Mouse (Mus musculus) bone marrow macrophage, adult 2 months (primary cell): Measurements from ENCODE around the gene Fam71e1. TPM values are rescaled to one million over a fixed set of nuclear protein-coding genes. Genes with fewer than 3 reads are reported as not detected.

Source experiments
- H3K27ac ChIP-seq: 2 replicates; pipeline ENCODE4 v1.5.1; 2012; ENCODE audit warnings: low read depth, low read length; ENCODE audit not compliant: insufficient read depth
- H3K4me1 ChIP-seq: 2 replicates; pipeline ENCODE4 v1.6.1; 2012; ENCODE audit warnings: low read length; ENCODE audit not compliant: control insufficient read depth, insufficient read depth
- H3K4me3 ChIP-seq: 2 replicates; pipeline ENCODE4 v1.5.1; 2012; ENCODE audit warnings: mild to moderate bottlenecking, low read length, moderate library complexity; ENCODE audit not compliant: insufficient read depth
- CTCF ChIP-seq: IDR thresholded peaks from 2 replicates; pipeline ENCODE4 v1.5.1; 2012; ENCODE audit warnings: low read depth, mild to moderate bottlenecking, low read length, moderate library complexity
- POLR2A ChIP-seq: IDR thresholded peaks from 2 replicates; pipeline ENCODE4 v1.6.1; 2012; ENCODE audit warnings: mild to moderate bottlenecking, low read depth, low read length, borderline replicate concordance
- polyA plus RNA-seq: library from polyadenylated mRNA; stranded (reverse); fragments of >200 nt; gene quantifications from 2 replicates; pipeline ENCODE4 v1.2.4, GENCODE M21; 2012; ENCODE audit not compliant: missing spikeins, insufficient read depth, insufficient read length

Gene Fam71e1
- polyA plus RNA-seq, 1 experiment: 2.9 TPM

GRCm38 (mm10) chr7:44486927-44487575 lies 9.3 kb upstream of the Fam71e1 start:
- TF ChIP-seq CTCF (no peak), POLR2A (no peak)
- H3K4me1 ChIP-seq: no peaks in the 10 kb centered on the region
- H3K27ac ChIP-seq: no peak overlapping the region
- no peak overlapping the region for H3K4me3 ChIP-seq

- TF ChIP-seq POLR2A: no peak
- no peak overlapping the region for H3K27ac ChIP-seq
- no peaks in the 10 kb centered on the region for H3K4me1 ChIP-seq
- H3K4me3 ChIP-seq: no peak overlapping the region
Observed at GRCm38 (mm10) chr7:44487936-44488335, 8.4 kb upstream of the Fam71e1 start.

GRCm38 (mm10) chr7:44488545-44488944 lies 7.8 kb upstream of the Fam71e1 start:
- Histone ChIP-seq H3K4me1 (no peaks in the 10 kb centered on the region), H3K4me3 (no peak overlapping the region), H3K27ac (no peak overlapping the region)
- TF ChIP-seq POLR2A: no peak
- no peak for TF ChIP-seq CTCF

- no peak for TF ChIP-seq POLR2A
- no peak for TF ChIP-seq CTCF
- Histone ChIP-seq H3K4me1 (peaks cover 3% of the 10 kb centered on the region), H3K4me3 (no peak overlapping the region), H3K27ac (no peak overlapping the region)
Observed at GRCm38 (mm10) chr7:44490281-44490680, 6.1 kb upstream of the Fam71e1 start.

DNA sequence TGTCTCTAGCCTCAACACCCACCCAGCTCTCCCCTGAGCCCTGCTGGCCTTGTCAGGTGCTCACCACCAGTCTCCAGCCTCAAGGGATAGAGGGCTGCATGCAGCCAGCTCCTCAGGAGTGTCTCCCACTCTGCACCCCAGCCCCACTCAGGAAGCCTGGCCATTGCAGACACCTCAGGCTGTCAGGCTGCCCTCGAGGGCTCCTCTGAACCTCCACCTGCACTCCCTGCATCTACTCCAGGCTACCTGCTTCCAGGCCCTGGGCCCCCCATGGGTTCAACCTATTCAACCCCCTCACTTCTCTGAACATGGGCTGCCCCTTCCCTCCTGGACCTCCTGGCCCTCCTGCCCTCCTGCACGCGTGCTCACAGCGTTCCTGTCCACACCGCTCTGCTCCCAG lies 5.0 kb upstream of the Fam71e1 start:
- no peak for TF ChIP-seq CTCF
- TF ChIP-seq POLR2A: no peak
- Histone ChIP-seq H3K4me3 (no peak overlapping the region), H3K4me1 (peaks cover 6% of the 10 kb centered on the region), H3K27ac (no peak overlapping the region)

GRCm38 (mm10) chr7:44492166-44492826 lies 4.1 kb upstream of the Fam71e1 start:
- peaks cover 11% of the 10 kb centered on the region for H3K4me1 ChIP-seq
- no peak overlapping the region for H3K27ac ChIP-seq
- TF ChIP-seq CTCF (no peak), POLR2A (no peak)
- no peak overlapping the region for H3K4me3 ChIP-seq

- TF ChIP-seq POLR2A (no peak), CTCF (no peak)
- no peak overlapping the region for H3K4me3 ChIP-seq
- peaks cover 12% of the 10 kb centered on the region for H3K4me1 ChIP-seq
- no peak overlapping the region for H3K27ac ChIP-seq
Observed at GRCm38 (mm10) chr7:44494681-44495080, 1.7 kb upstream of the Fam71e1 start.

DNA sequence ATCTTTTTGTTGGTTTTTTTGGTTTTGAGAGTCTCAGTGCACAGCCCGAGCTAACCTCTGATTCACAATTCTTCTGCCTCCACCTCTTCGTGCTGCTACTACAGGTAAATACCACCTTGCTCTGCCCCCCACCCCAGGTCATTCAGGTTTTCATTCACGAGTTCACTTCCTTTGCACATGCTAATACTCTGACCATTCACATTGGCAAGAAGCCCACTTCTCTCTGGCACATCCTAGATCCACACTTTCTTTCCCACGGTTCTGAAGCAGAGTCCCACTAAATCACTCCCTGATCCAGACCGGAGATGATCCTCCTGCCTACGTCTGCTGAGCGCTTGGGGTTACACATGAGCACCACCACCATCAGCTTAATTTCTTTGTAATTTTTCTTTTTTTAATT lies 1.3 kb upstream of the Fam71e1 start:
- peak overlapping the region; percentile 88; the same call in 1 of the 2 replicates for H3K4me3 ChIP-seq
- TF ChIP-seq POLR2A: no peak
- TF ChIP-seq CTCF: no peak
- no peak overlapping the region for H3K27ac ChIP-seq
- peaks cover 12% of the 10 kb centered on the region for H3K4me1 ChIP-seq

- peaks cover 12% of the 10 kb centered on the region for H3K4me1 ChIP-seq
- TF ChIP-seq CTCF: no peak
- TF ChIP-seq POLR2A: no peak
- H3K4me3 ChIP-seq: peak overlapping the region; percentile 88
- 0 out of 2 replicates have a peak overlapping the region, but pooled peaks have one; percentile 22 for H3K27ac ChIP-seq
Observed at GRCm38 (mm10) chr7:44496771-44497109, 359 bp downstream of the Fam71e1 start.

DNA sequence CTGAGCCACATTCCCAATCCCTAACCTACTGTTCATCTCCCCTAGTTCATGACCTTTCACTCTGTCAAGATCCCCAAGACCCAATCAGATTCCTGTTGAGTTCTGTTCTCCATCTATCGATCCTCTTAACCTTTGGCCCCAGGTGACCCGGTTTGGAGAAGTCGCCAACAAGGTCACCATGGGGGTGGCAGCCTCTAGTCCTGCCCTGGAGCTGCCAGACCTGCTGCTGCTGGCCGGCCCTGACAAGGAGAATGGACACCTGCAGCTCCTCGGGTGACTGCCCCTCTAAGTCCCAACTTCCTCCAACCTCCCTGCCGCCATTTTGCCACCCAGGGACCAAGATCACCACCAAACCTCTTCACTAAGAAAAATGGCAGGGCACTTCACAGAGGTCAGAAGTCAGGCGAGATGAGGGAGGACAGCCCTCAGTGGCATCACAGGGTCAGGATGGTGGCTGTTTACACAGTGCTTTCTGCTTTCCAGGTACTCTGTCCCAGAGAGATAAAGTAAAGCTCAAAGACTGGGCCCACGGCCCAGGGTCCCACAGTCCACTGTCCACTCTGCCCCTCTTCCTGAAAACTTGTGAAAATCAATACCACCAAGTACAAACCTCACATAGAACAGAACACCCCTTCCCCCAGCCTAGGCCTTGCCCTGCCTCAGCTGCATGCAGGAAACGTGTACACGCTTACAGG lies 1.1 kb downstream of the Fam71e1 start:
- Histone ChIP-seq H3K4me3 (peak overlapping the region; percentile 88; the same call in 1 of the 2 replicates), H3K4me1 (peaks cover 12% of the 10 kb centered on the region), H3K27ac (no peak overlapping the region)
- TF ChIP-seq CTCF (no peak), POLR2A (no peak)
